Mouse (Mus musculus) MEL (cell line): ENCODE results near the gene Sema5a.

Experiments used
- CTCF ChIP-seq, 3 experiments: IDR thresholded peaks in 2 of 3; conservative IDR thresholded peaks in 1 of 3; 2 replicates each; pipeline ENCODE4 v1.5.1; 2011 to 2012; ENCODE audit warnings: low read length in 3 of 3, low read depth in 2 of 3, mild to moderate bottlenecking in 2 of 3, improper control_type of control experiment in 1 of 3, inconsistent platforms in 1 of 3, mixed read lengths in 1 of 3, moderate library complexity in 1 of 3; ENCODE audit not compliant: control insufficient read depth in 1 of 3, insufficient read depth in 1 of 3, poor library complexity in 1 of 3, severe bottlenecking in 1 of 3
- E2F4 ChIP-seq: IDR thresholded peaks from 2 replicates; pipeline ENCODE4 v1.6.1; 2011; ENCODE audit warnings: low read depth, low read length, improper control_type of control experiment, borderline replicate concordance
- EP300 ChIP-seq, 2 experiments: IDR thresholded peaks; 2 replicates each; pipeline ENCODE4 v1.6.1; 2011; ENCODE audit warnings: improper control_type of control experiment in 2 of 2, low read length in 2 of 2, low read depth in 1 of 2, mild to moderate bottlenecking in 1 of 2
- MYC ChIP-seq: IDR thresholded peaks from 2 replicates; pipeline ENCODE4 v1.6.1; 2011; ENCODE audit warnings: low read depth, mild to moderate bottlenecking, low read length, improper control_type of control experiment, moderate library complexity
- POLR2A ChIP-seq, 2 experiments: IDR thresholded peaks; 2 replicates each; pipeline ENCODE4 v1.6.1; 2011 to 2012; ENCODE audit warnings: low read length in 2 of 2, mild to moderate bottlenecking in 2 of 2, control low read depth in 1 of 2, improper control_type of control experiment in 1 of 2, low read depth in 1 of 2, moderate library complexity in 1 of 2; ENCODE audit not compliant: control insufficient read depth in 1 of 2, insufficient read depth in 1 of 2, poor library complexity in 1 of 2

- TF ChIP-seq MYC (no peak), POLR2A (IDR thresholded peaks at IDR 0.05; ENCODE audit: control insufficient read depth in 1 of 2, insufficient read depth in 1 of 2, low read depth in 1 of 2, low read length in 2 of 2, poor library complexity in 1 of 2) (no peak), CTCF (IDR thresholded peaks at IDR 0.05 in 2 of 3, conservative IDR thresholded peaks at IDR 0.05 in 1 of 3; ENCODE audit: control insufficient read depth in 1 of 3, insufficient read depth in 1 of 3, low read depth in 2 of 3, low read length in 3 of 3, poor library complexity in 1 of 3, severe bottlenecking in 1 of 3) (no peak), EP300 (IDR thresholded peaks at IDR 0.05; ENCODE audit: low read depth in 1 of 2, low read length in 2 of 2) (no peak), E2F4 (no peak)
These were observed 270.3 kb downstream of the Sema5a start for GRCm38 (mm10) chr15:32514877-32515276.
